Mouse (Mus musculus) liver, postnatal 0 days (tissue): ENCODE results near the gene Rhox13. TPM values are rescaled to one million over a fixed set of nuclear protein-coding genes. Genes with fewer than 3 reads are reported as not detected.

ENCODE experiments used
- ATAC-seq: fragments of 200-750 bp; cut with Nextera tagmentation; 2 replicates; pipeline ENCODE4 v1.8.0; 2017; ENCODE audit warnings: mild to moderate bottlenecking, moderate library complexity
- DNase-seq: peaks from one replicate; pipeline ENCODE4 v3.0.0-alpha.2; 2016
- H3K27ac ChIP-seq: fragments of 300-500 bp; sonication (generic); 2 replicates; pipeline ENCODE4 v1.5.1; 2014; ENCODE audit warnings: antibody characterized with exemption, moderate library complexity, mild to moderate bottlenecking, low read depth
- H3K27me3 ChIP-seq: fragments of 300-500 bp; sonication (generic); 2 replicates; pipeline ENCODE4 v1.6.1; 2014; ENCODE audit warnings: low read length, control low read depth, mixed read lengths; ENCODE audit not compliant: insufficient read depth
- H3K36me3 ChIP-seq: fragments of 300-500 bp; sonication (generic); replicated peaks from 2 replicates; pipeline ENCODE4 v1.6.1; 2014; ENCODE audit warnings: mild to moderate bottlenecking, control low read depth, low read length, moderate library complexity, mixed read lengths; ENCODE audit not compliant: insufficient read depth
- H3K4me1 ChIP-seq: fragments of 300-500 bp; sonication (generic); 2 replicates; pipeline ENCODE4 v1.6.1; 2014; ENCODE audit warnings: antibody characterized with exemption, mild to moderate bottlenecking, control low read depth; ENCODE audit not compliant: insufficient read depth
- H3K4me2 ChIP-seq: fragments of 300-500 bp; sonication (generic); 2 replicates; pipeline ENCODE4 v1.6.1; 2014; ENCODE audit warnings: low read depth, mild to moderate bottlenecking, low read length, moderate library complexity, mixed read lengths
- H3K4me3 ChIP-seq: fragments of 300-500 bp; sonication (generic); 2 replicates; pipeline ENCODE4 v1.5.1; 2014; ENCODE audit warnings: low read depth, low read length
- H3K9ac ChIP-seq: fragments of 300-500 bp; sonication (generic); replicated peaks from 2 replicates; pipeline ENCODE4 v1.6.1; 2014; ENCODE audit warnings: mild to moderate bottlenecking, moderate library complexity
- H3K9me3 ChIP-seq: fragments of 300-500 bp; sonication (generic); 2 replicates; pipeline ENCODE4 v1.6.1; 2016; ENCODE audit warnings: mild to moderate bottlenecking, control low read depth, low read length, mixed read lengths
- CTCF ChIP-seq: sonication (generic); IDR thresholded peaks from 2 replicates; pipeline ENCODE4 v1.5.1; 2016; ENCODE audit warnings: antibody characterized with exemption, low read depth
- EP300 ChIP-seq: IDR thresholded peaks from 2 replicates; pipeline ENCODE4 v1.6.1; 2016; ENCODE audit warnings: antibody characterized with exemption, low read depth, mild to moderate bottlenecking
- WGBS: fragments of 180-500 bp; shearing (Covaris S2); extraction: QIAGEN DNeasy Blood & Tissue Kit; methylation state at CpG from one replicate; pipeline ENCODE4 v1.1.7; 2014; ENCODE audit not compliant: insufficient replicate concordance; 5-methylcytosine and 5-hydroxymethylcytosine counted together
- polyA plus RNA-seq: library from polyadenylated mRNA; unstranded; fragments of >200 nt; fragmentation: Nextera tagmentation; extraction: Ambion mirVana; gene quantifications from 2 replicates; pipeline ENCODE4 v1.2.1, GENCODE M21; 2015

The Rhox13 gene
- polyA plus RNA-seq, 1 experiment from 2014 or later, result not detected

DNA sequence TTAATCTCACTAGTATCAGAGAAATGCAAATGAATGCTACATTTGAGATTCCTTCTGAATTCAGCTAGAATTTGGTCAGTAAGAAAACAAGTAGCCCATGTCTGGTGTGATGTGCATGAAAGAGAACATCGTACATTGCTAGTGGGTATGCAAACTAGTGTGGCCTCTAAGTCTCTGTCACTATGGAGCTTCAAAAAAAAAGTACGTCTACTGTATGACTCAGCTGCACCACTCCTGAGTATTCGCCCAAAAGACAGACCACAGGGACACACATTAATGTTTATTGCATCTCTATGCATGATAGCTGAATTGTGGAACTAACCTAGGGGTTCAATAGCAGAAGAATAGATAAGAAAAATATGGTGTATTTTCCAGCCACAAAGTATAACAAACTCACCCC lies 44.3 kb downstream of the Rhox13 start:
- no peaks in the 10 kb centered on the region for H3K4me1 ChIP-seq
- no peak overlapping the region for H3K4me3 ChIP-seq
- WGBS, result 77% methylated on average over 3 of the region's 3 CpGs
- H3K36me3 ChIP-seq, result no peaks in the 10 kb centered on the region
- no peaks in the 10 kb centered on the region for H3K9me3 ChIP-seq
- TF ChIP-seq EP300, result no peak
- TF ChIP-seq CTCF, result no peak
- no peak overlapping the region for H3K27ac ChIP-seq
- no peak overlapping the region for H3K9ac ChIP-seq
- H3K27me3 ChIP-seq, result no peaks in the 10 kb centered on the region
- H3K4me2 ChIP-seq, result no peak overlapping the region
- DNase-seq, result no peak
- no peak for ATAC-seq

GRCm38 (mm10) chrX:38166064-38166463 lies 45.0 kb downstream of the Rhox13 start:
- Histone ChIP-seq H3K27ac (no peak overlapping the region), H3K9ac (no peak overlapping the region), H3K4me1 (no peaks in the 10 kb centered on the region), H3K27me3 (no peaks in the 10 kb centered on the region; the same call in 1 of the 2 replicates), H3K4me2 (no peak overlapping the region), H3K9me3 (no peaks in the 10 kb centered on the region), H3K36me3 (no peaks in the 10 kb centered on the region), H3K4me3 (no peak overlapping the region)
- WGBS, result 77% methylated on average over 9 of the region's 9 CpGs
- no peak for DNase-seq
- TF ChIP-seq EP300 (no peak), CTCF (no peak)
- no peak for ATAC-seq

GRCm38 (mm10) chrX:38166592-38166991 lies 45.6 kb downstream of the Rhox13 start:
- Histone ChIP-seq H3K4me2 (no peak overlapping the region), H3K36me3 (no peaks in the 10 kb centered on the region), H3K4me1 (no peaks in the 10 kb centered on the region), H3K9ac (no peak overlapping the region), H3K9me3 (no peaks in the 10 kb centered on the region), H3K4me3 (no peak overlapping the region), H3K27ac (no peak overlapping the region), H3K27me3 (no peaks in the 10 kb centered on the region; the same call in 1 of the 2 replicates)
- TF ChIP-seq CTCF (no peak), EP300 (no peak)
- ATAC-seq (no peak), DNase-seq (no peak)
- 68% methylated on average over 4 of the region's 4 CpGs for WGBS

Other genes with a start within 250 kb of the Rhox13 start
- not detected in 2 replicates for gene Rhox8, start 242.3 kb upstream of the Rhox13 start, polyA plus RNA-seq
- not detected in 2 replicates for gene Rhox7b, start 224.0 kb upstream of the Rhox13 start, polyA plus RNA-seq
- not detected in 2 replicates for gene Rhox9, start 219.4 kb upstream of the Rhox13 start, polyA plus RNA-seq
- not detected in 2 replicates for gene Btg1-ps1, start 102.4 kb upstream of the Rhox13 start, polyA plus RNA-seq
- not detected in 2 replicates for gene Btg1-ps2, start 78.1 kb upstream of the Rhox13 start, polyA plus RNA-seq
- gene Rhox10, start 54.7 kb upstream of the Rhox13 start, polyA plus RNA-seq, result not detected in 2 replicates
- not detected in 2 replicates for gene Rhox11, start 36.1 kb upstream of the Rhox13 start, polyA plus RNA-seq
- gene Rhox12, start 10.3 kb upstream of the Rhox13 start, polyA plus RNA-seq, result not detected in 2 replicates
- 1.3 TPM in 2 replicates for gene Zbtb33, start 68.6 kb downstream of the Rhox13 start, polyA plus RNA-seq
- gene Tmem255a, start 131.2 kb downstream of the Rhox13 start, polyA plus RNA-seq, result 2.4 and 2.7 TPM in 2 replicates
- 0.06 and 1.5 TPM in 2 replicates for gene Atp1b4, start 195.0 kb downstream of the Rhox13 start, polyA plus RNA-seq